Mouse (Mus musculus) C2C12 (cell line): ENCODE results near the gene Cfap70.

Experiments used
- CEBPB ChIP-seq: IDR thresholded peaks from one replicate; pipeline ENCODE4 v1.6.1; 2011; ENCODE audit warnings: low read depth, mild to moderate bottlenecking, control low read depth, moderate library complexity
- CTCF ChIP-seq: IDR thresholded peaks from one replicate; pipeline ENCODE4 v1.5.1; 2011; ENCODE audit not compliant: control insufficient read depth, insufficient read depth, insufficient read length
- FOSL1 ChIP-seq: IDR thresholded peaks from one replicate; pipeline ENCODE4 v1.8.0; 2011; ENCODE audit warnings: mild to moderate bottlenecking, low read length; ENCODE audit not compliant: poor library complexity, insufficient read depth, severe bottlenecking
- MAX ChIP-seq: IDR thresholded peaks from one replicate; pipeline ENCODE4 v1.6.1; 2011; ENCODE audit warnings: mild to moderate bottlenecking, control low read depth
- MYOD1 ChIP-seq: IDR thresholded peaks from one replicate; pipeline ENCODE4 v1.6.1; 2011; ENCODE audit warnings: low read depth; ENCODE audit not compliant: control insufficient read depth, insufficient read length
- MYOG ChIP-seq: IDR thresholded peaks from one replicate; pipeline ENCODE4 v1.6.1; 2011; ENCODE audit not compliant: control insufficient read depth, insufficient read length; ENCODE audit errors: extremely low read depth
- USF1 ChIP-seq: IDR thresholded peaks from one replicate; pipeline ENCODE4 v1.6.1; 2011; ENCODE audit warnings: low read depth, mild to moderate bottlenecking, control low read depth, moderate library complexity

- TF ChIP-seq CTCF (no peak), CEBPB (no peak), USF1 (no peak), MYOD1 (no peak), MAX (no peak), MYOG (no peak), FOSL1 (no peak)
These were observed 73.5 kb downstream of the Cfap70 start for GRCm38 (mm10) chr14:20378313-20379061.
